Comparison of ENCODE assay signal across 15 mouse cellular contexts in genomic region chr19:20122475-20122874, GRCm38 (mm10).
DNase-seq lines count a peak whose midpoint lies in the region; ATAC-seq and TF ChIP-seq lines count a peak whose summit lies in the region.
"Had no signal": no experiment of that assay in that cellular context is flagged by ENCODE, and none has a peak within 500 bp of the region (broad histone marks: within the 10 kb centered on the region; RNA-seq: fewer than 3 reads in every experiment).

No protein-coding gene starts in this region.

- H3K4me2 ChIP-seq in lung, embryonic 14.5 days: no peak overlapping the region
- no peak overlapping the region for H3K4me2 ChIP-seq in hindbrain, embryonic 11.5 days (replicated peaks; ENCODE audit: low read depth, low read length)
- no peak overlapping the region for H3K4me2 ChIP-seq in midbrain, embryonic 16.5 days (ENCODE audit: low read length)

- ATAC-seq in lung, embryonic 14.5 days (ENCODE audit: insufficient read depth): no peak
- peak; percentile 95 for ATAC-seq in hindbrain, embryonic 11.5 days (ENCODE audit: low FRiP score)
- ATAC-seq in midbrain, embryonic 16.5 days: peak; percentile 88
- no peak for ATAC-seq in megakaryocyte-erythroid progenitor cell, adult 5-6 weeks (replicated peaks; ENCODE audit: low FRiP score, low TSS enrichment, poor library complexity, severe bottlenecking)
- ATAC-seq: activated CD4-positive, CD25-positive, alpha-beta regulatory T cell, adult 4 months had no signal

- H3K27me3 ChIP-seq in lung, embryonic 14.5 days (ENCODE audit: insufficient read depth, low read length): no peaks in the 10 kb centered on the region
- H3K27me3 ChIP-seq in hindbrain, embryonic 11.5 days (ENCODE audit: control insufficient read depth, insufficient read depth, low read length): no peaks in the 10 kb centered on the region
- H3K27me3 ChIP-seq in midbrain, embryonic 16.5 days (ENCODE audit: control insufficient read depth, insufficient read depth, low read depth, low read length): no peaks in the 10 kb centered on the region
- H3K27me3 ChIP-seq: megakaryocyte, embryonic 14.5 days had no signal

- peak; percentile 29 for DNase-seq in lung, embryonic 14.5 days
- no peak for DNase-seq in lung, postnatal 10 days
- peak; percentile 61 for DNase-seq in hindbrain, embryonic 11.5 days (ENCODE audit: low spot score)
- DNase-seq in frontal cortex, adult 2 months (ENCODE audit: extremely low spot score in 1 of 2, low spot score in 1 of 2): no peak
- DNase-seq in kidney, postnatal 4 days: no peak
- DNase-seq in thymus, adult 18-20 months: no peak
- DNase-seq: cerebellum, adult 9-11 months; kidney, adult 18-20 months; lung, adult 18-20 months had no signal

- no peak overlapping the region for H3K9ac ChIP-seq in lung, embryonic 14.5 days
- no peak overlapping the region for H3K9ac ChIP-seq in hindbrain, embryonic 11.5 days (ENCODE audit: low read depth, low read length)
- no peak overlapping the region for H3K9ac ChIP-seq in midbrain, embryonic 16.5 days (ENCODE audit: low read depth, low read length)

- no peak for TF ChIP-seq CTCF in lung, embryonic 14.5 days (IDR thresholded peaks at IDR 0.05; ENCODE audit: low read depth)

- no peaks in the 10 kb centered on the region for H3K36me3 ChIP-seq in lung, embryonic 14.5 days (ENCODE audit: insufficient read depth)
- H3K36me3 ChIP-seq in hindbrain, embryonic 11.5 days (ENCODE audit: control insufficient read depth, insufficient read depth, low read length): no peaks in the 10 kb centered on the region
- no peaks in the 10 kb centered on the region for H3K36me3 ChIP-seq in midbrain, embryonic 16.5 days (ENCODE audit: control insufficient read depth, insufficient read depth, low read length)

- H3K4me3 ChIP-seq in lung, embryonic 14.5 days (ENCODE audit: low read depth, low read length): no peak overlapping the region
- H3K4me3 ChIP-seq in hindbrain, embryonic 11.5 days (ENCODE audit: low read depth, low read length): no peak overlapping the region
- no peak overlapping the region for H3K4me3 ChIP-seq in midbrain, embryonic 16.5 days (ENCODE audit: low read depth, low read length)
- H3K4me3 ChIP-seq: erythroblast, embryonic 14.5 days; megakaryocyte, embryonic 14.5 days had no signal

- no peak overlapping the region for H3K27ac ChIP-seq in lung, embryonic 14.5 days (ENCODE audit: low read depth)
- H3K27ac ChIP-seq in hindbrain, embryonic 11.5 days (ENCODE audit: low read depth, low read length): no peak overlapping the region
- H3K27ac ChIP-seq in midbrain, embryonic 16.5 days (ENCODE audit: low read length): peak overlapping the region; percentile 38; the same call in 1 of the 2 replicates
- H3K27ac ChIP-seq: stomach, postnatal 0 days had no signal

- H3K4me1 ChIP-seq in lung, embryonic 14.5 days (ENCODE audit: insufficient read depth): no peaks in the 10 kb centered on the region
- no peaks in the 10 kb centered on the region for H3K4me1 ChIP-seq in hindbrain, embryonic 11.5 days (replicated peaks; ENCODE audit: control insufficient read depth, insufficient read depth, low read length)
- peaks cover 4% of the 10 kb centered on the region; the same call in 1 of the 2 replicates for H3K4me1 ChIP-seq in midbrain, embryonic 16.5 days (ENCODE audit: control insufficient read depth, insufficient read depth, low read length)
- H3K4me1 ChIP-seq: megakaryocyte, embryonic 14.5 days had no signal

- 35% methylated on average over 4 of the region's 4 CpGs for WGBS in lung, embryonic 14.5 days
- 20% methylated on average over 4 of the region's 4 CpGs for whole genome bisulfite sequencing in hindbrain, embryonic 11.5 days
- 7% methylated on average over 4 of the region's 4 CpGs for WGBS in midbrain, embryonic 16.5 days

- no peaks in the 10 kb centered on the region for H3K9me3 ChIP-seq in lung, embryonic 14.5 days (ENCODE audit: low read depth, low read length)
- no peaks in the 10 kb centered on the region for H3K9me3 ChIP-seq in hindbrain, embryonic 11.5 days (ENCODE audit: control insufficient read depth, low read length)
- no peaks in the 10 kb centered on the region for H3K9me3 ChIP-seq in midbrain, embryonic 16.5 days (replicated peaks; ENCODE audit: control insufficient read depth, low read length, poor library complexity, severe bottlenecking)
- H3K9me3 ChIP-seq: megakaryocyte, embryonic 14.5 days had no signal

Comparison
In these comparisons a context has a peak if more than half of its experiments do, and no peak if none do; other contexts are left out.
1. DNase-seq: peak in lung, embryonic 14.5 days (single experiment) and hindbrain, embryonic 11.5 days (single experiment); none in lung, postnatal 10 days (single experiment), frontal cortex, adult 2 months (0 of 2), kidney, postnatal 4 days (0 of 2) and thymus, adult 18-20 months (0 of 2).
2. ATAC-seq: peak in hindbrain, embryonic 11.5 days (single experiment) and midbrain, embryonic 16.5 days (single experiment); none in lung, embryonic 14.5 days (single experiment) and megakaryocyte-erythroid progenitor cell, adult 5-6 weeks (single experiment).